Mouse (Mus musculus) neutrophil, adult 5-6 weeks (primary cell): ENCODE measurements around the gene Ifit1bl2. TPM values are rescaled to one million over a fixed set of nuclear protein-coding genes. Genes with fewer than 3 reads are reported as not detected.

Experiments
- ATAC-seq: fragments of 151-379, 151-347 bp; 2 replicates; pipeline ENCODE4 v1.8.0; 2017; ENCODE audit warnings: mild to moderate bottlenecking, moderate TSS enrichment; ENCODE audit not compliant: insufficient number of reproducible peaks, poor library complexity, low FRiP score, severe bottlenecking; ENCODE audit errors: extremely low read depth
- total RNA-seq: library from RNA; stranded (forward); fragments of 200-1000 nt; gene quantifications from 2 replicates; pipeline ENCODE4 v1.2.3, GENCODE M21; 2017

Gene Ifit1bl2
- total RNA-seq, 1 experiment from 2014 or later: 27.7 TPM

- no peak for ATAC-seq
Observed at GRCm38 (mm10) chr19:34571080-34571479, 69.5 kb downstream of the Ifit1bl2 start.

- ATAC-seq: peak; percentile 23; the same call in 1 of the 2 replicates
Observed at GRCm38 (mm10) chr19:34569896-34570476, 70.6 kb downstream of the Ifit1bl2 start.

GRCm38 (mm10) chr19:34568988-34569895 lies 71.3 kb downstream of the Ifit1bl2 start:
- ATAC-seq: no peak

Other genes starting within 250 kb of the Ifit1bl2 start
- gene Ch25h, start 165.6 kb downstream of the Ifit1bl2 start, total RNA-seq: not detected in 2 replicates
- gene Lipa, start 113.3 kb downstream of the Ifit1bl2 start, total RNA-seq: 36.2 and 41.1 TPM in 2 replicates
- gene Ifit2, start 90.0 kb downstream of the Ifit1bl2 start, total RNA-seq: 27.8 and 32.2 TPM in 2 replicates
- 102 and 104 TPM in 2 replicates for gene Ifit3, start 57.2 kb downstream of the Ifit1bl2 start, total RNA-seq
- gene Ifit1bl1, start 38.8 kb downstream of the Ifit1bl2 start, total RNA-seq: 40.4 and 41.9 TPM in 2 replicates
- 46.0 and 50.7 TPM in 2 replicates for gene Ifit3b, start 32.8 kb downstream of the Ifit1bl2 start, total RNA-seq
- gene Ifit1, start 128 bp upstream of the Ifit1bl2 start, total RNA-seq: 36.0 and 37.7 TPM in 2 replicates
- gene Slc16a12, start 106.5 kb upstream of the Ifit1bl2 start, total RNA-seq: 0.61 TPM in 1 of 2 replicates, not detected in the other
- gene Pank1, start 238.7 kb upstream of the Ifit1bl2 start, total RNA-seq: 2.7 and 4.1 TPM in 2 replicates